ENCODE assay signal across 8 mouse cellular contexts in genomic region chr6:31216206-31217059, GRCm38 (mm10).
DNase-seq lines count a peak whose midpoint lies in the region; ATAC-seq lines count a peak whose summit lies in the region.

No protein-coding gene starts in this region.

- peak overlapping the region; percentile 86 for H3K4me3 ChIP-seq in embryonic facial prominence, embryonic 10.5 days
- H3K4me3 ChIP-seq in limb, embryonic 10.5 days, result peak overlapping the region; percentile 80
- H3K4me3 ChIP-seq in midbrain, embryonic 11.5 days (ENCODE audit: low read depth, low read length), result peak overlapping the region; percentile 64

- peak overlapping the region; percentile 49; the same call in 1 of the 2 replicates for H3K27ac ChIP-seq in embryonic facial prominence, embryonic 10.5 days (replicated peaks)
- H3K27ac ChIP-seq in limb, embryonic 10.5 days, result peak overlapping the region; percentile 38
- no peak overlapping the region for H3K27ac ChIP-seq in midbrain, embryonic 11.5 days (ENCODE audit: low read depth, low read length)

- H3K9ac ChIP-seq in midbrain, embryonic 11.5 days (ENCODE audit: low read length), result peak overlapping the region; percentile 59

- DNase-seq in adrenal gland, adult 2 months, result peak; percentile 98
- peak; percentile 70 for DNase-seq in embryonic facial prominence, embryonic 10.5 days (ENCODE audit: low spot score)
- DNase-seq in heart, adult 18-20 months, result peak; percentile 96 to 98
- peak; percentile 93 for DNase-seq in kidney, adult 18-20 months
- peak; percentile 67 for DNase-seq in limb, embryonic 10.5 days (ENCODE audit: low spot score)
- peak; percentile 95 for DNase-seq in midbrain, embryonic 11.5 days (ENCODE audit: low spot score, missing footprints)
- DNase-seq in right cerebral cortex, postnatal 4 days, result peak; percentile 72
- peak; percentile 75 to 83 for DNase-seq in urinary bladder, postnatal 4 days (ENCODE audit: low spot score in 2 of 2)

- no peaks in the 10 kb centered on the region for H3K36me3 ChIP-seq in embryonic facial prominence, embryonic 10.5 days (replicated peaks)
- no peaks in the 10 kb centered on the region for H3K36me3 ChIP-seq in limb, embryonic 10.5 days
- no peaks in the 10 kb centered on the region for H3K36me3 ChIP-seq in midbrain, embryonic 11.5 days (ENCODE audit: control insufficient read depth, insufficient read depth, low read length)

- H3K4me1 ChIP-seq in embryonic facial prominence, embryonic 10.5 days, result peaks cover 47% of the 10 kb centered on the region
- peaks cover 44% of the 10 kb centered on the region for H3K4me1 ChIP-seq in limb, embryonic 10.5 days
- H3K4me1 ChIP-seq in midbrain, embryonic 11.5 days (ENCODE audit: control insufficient read depth, insufficient read depth, low read length), result peaks cover 22% of the 10 kb centered on the region

- H3K27me3 ChIP-seq in embryonic facial prominence, embryonic 10.5 days (replicated peaks; ENCODE audit: low read depth, poor library complexity, severe bottlenecking), result peaks cover 83% of the 10 kb centered on the region
- peaks cover 75% of the 10 kb centered on the region for H3K27me3 ChIP-seq in limb, embryonic 10.5 days (ENCODE audit: low read depth, poor library complexity, severe bottlenecking)
- peaks cover 59% of the 10 kb centered on the region for H3K27me3 ChIP-seq in midbrain, embryonic 11.5 days (ENCODE audit: control insufficient read depth, insufficient read depth, low read length)

- ATAC-seq in midbrain, embryonic 11.5 days (ENCODE audit: low FRiP score), result peak; percentile 63

- WGBS in embryonic facial prominence, embryonic 10.5 days, result under 1% methylated on average over 100 of the region's 100 CpGs
- under 1% methylated on average over 100 of the region's 100 CpGs for WGBS in limb, embryonic 10.5 days
- under 1% methylated on average over 93 of the region's 100 CpGs for WGBS in midbrain, embryonic 11.5 days

- H3K4me2 ChIP-seq in midbrain, embryonic 11.5 days, result peak overlapping the region; percentile 100

- no peaks in the 10 kb centered on the region for H3K9me3 ChIP-seq in embryonic facial prominence, embryonic 10.5 days
- H3K9me3 ChIP-seq in limb, embryonic 10.5 days (replicated peaks), result no peaks in the 10 kb centered on the region
- H3K9me3 ChIP-seq in midbrain, embryonic 11.5 days (ENCODE audit: control insufficient read depth, low read length), result no peaks in the 10 kb centered on the region
